Mouse (Mus musculus) limb, embryonic 14.5 days (tissue): ENCODE results near the gene Jak2. TPM values are rescaled to one million over a fixed set of nuclear protein-coding genes. Genes with fewer than 3 reads are reported as not detected.

ENCODE experiments used
- ATAC-seq: fragments of 200-750 bp; cut with Nextera tagmentation; 2 replicates; pipeline ENCODE4 v1.8.0; 2017; ENCODE audit warnings: low read depth, moderate number of reproducible peaks, moderate TSS enrichment; ENCODE audit not compliant: low FRiP score
- DNase-seq: peaks from one replicate; pipeline ENCODE4 v3.0.0-alpha.2; 2015; ENCODE audit warnings: low spot score
- H3K27ac ChIP-seq: fragments of 300-500 bp; sonication (generic); replicated peaks from 2 replicates; pipeline ENCODE4 v1.5.1; 2014; ENCODE audit warnings: low read depth, mild to moderate bottlenecking, low read length, moderate library complexity, mixed read lengths
- H3K27me3 ChIP-seq: fragments of 300-500 bp; sonication (generic); 2 replicates; pipeline ENCODE4 v1.6.1; 2014; ENCODE audit warnings: low read length, mixed read lengths; ENCODE audit not compliant: control insufficient read depth, insufficient read depth
- H3K36me3 ChIP-seq: fragments of 300-500 bp; sonication (generic); 2 replicates; pipeline ENCODE4 v1.6.1; 2014; ENCODE audit warnings: mild to moderate bottlenecking, low read length, moderate library complexity, mixed read lengths; ENCODE audit not compliant: control insufficient read depth, insufficient read depth
- H3K4me1 ChIP-seq: fragments of 300-500 bp; sonication (generic); 2 replicates; pipeline ENCODE4 v1.6.1; 2014; ENCODE audit warnings: antibody characterized with exemption, low read length, mixed read lengths; ENCODE audit not compliant: control insufficient read depth, insufficient read depth
- H3K4me2 ChIP-seq: fragments of 300-500 bp; sonication (generic); replicated peaks from 2 replicates; pipeline ENCODE4 v1.6.1; 2014; ENCODE audit warnings: low read depth, mild to moderate bottlenecking, low read length, moderate library complexity; ENCODE audit not compliant: severe bottlenecking
- H3K4me3 ChIP-seq: fragments of 300-500 bp; sonication (generic); replicated peaks from 2 replicates; pipeline ENCODE4 v1.5.1; 2014; ENCODE audit warnings: low read length
- H3K9ac ChIP-seq: fragments of 300-500 bp; sonication (generic); 2 replicates; pipeline ENCODE4 v1.6.1; 2014; ENCODE audit warnings: mild to moderate bottlenecking, low read depth, low read length, moderate library complexity; ENCODE audit not compliant: severe bottlenecking
- H3K9me3 ChIP-seq: fragments of 300-500 bp; sonication (generic); 2 replicates; pipeline ENCODE4 v1.6.1; 2016; ENCODE audit warnings: low read length; ENCODE audit not compliant: control insufficient read depth
- POLR2A ChIP-seq: fragments of 200-500 bp; IDR thresholded peaks from 2 replicates; pipeline ENCODE4 v1.8.0; 2012; ENCODE audit warnings: inconsistent platforms, mild to moderate bottlenecking, moderate library complexity, borderline replicate concordance; ENCODE audit not compliant: insufficient read depth, insufficient read length; ENCODE audit errors: extremely low read depth
- WGBS: fragments of 180-500 bp; shearing (Covaris S2); extraction: QIAGEN DNeasy Blood & Tissue Kit; methylation state at CpG from one replicate; pipeline ENCODE4 v1.1.7; 2014; 5-methylcytosine and 5-hydroxymethylcytosine counted together
- polyA plus RNA-seq, 2 experiments: library from polyadenylated mRNA; depleted of rRNA in 1 of 2; stranded (reverse) in 1 of 2; unstranded in 1 of 2; fragments of >200 nt; fragmentation: Nextera tagmentation in 1 of 2; extraction: Ambion mirVana in 1 of 2; gene quantifications; 2 replicates each; pipeline versions ENCODE4 v1.2.1 to v1.2.3; 2012 to 2014

The Jak2 gene
- polyA plus RNA-seq, 2 experiments, result 15.2 to 15.7 TPM

GRCm38 (mm10) chr19:29341029-29341428 is 89.4 kb downstream of the Jak2 start:
- H3K4me2 ChIP-seq, result no peak overlapping the region
- H3K4me3 ChIP-seq, result no peak overlapping the region
- H3K27me3 ChIP-seq, result no peaks in the 10 kb centered on the region
- no peak for ATAC-seq
- 84% methylated on average over 4 of the region's 4 CpGs for WGBS
- DNase-seq, result no peak
- no peaks in the 10 kb centered on the region for H3K36me3 ChIP-seq
- no peak for TF ChIP-seq POLR2A
- H3K9ac ChIP-seq, result no peak overlapping the region
- no peaks in the 10 kb centered on the region for H3K9me3 ChIP-seq
- no peaks in the 10 kb centered on the region for H3K4me1 ChIP-seq
- H3K27ac ChIP-seq, result no peak overlapping the region

- Histone ChIP-seq H3K36me3 (no peaks in the 10 kb centered on the region), H3K4me1 (no peaks in the 10 kb centered on the region), H3K9ac (no peak overlapping the region), H3K4me3 (no peak overlapping the region), H3K9me3 (no peaks in the 10 kb centered on the region), H3K27me3 (no peaks in the 10 kb centered on the region), H3K4me2 (no peak overlapping the region), H3K27ac (no peak overlapping the region)
- TF ChIP-seq POLR2A, result no peak
- DNase-seq (no peak), ATAC-seq (no peak)
- 71% methylated on average over 6 of the region's 6 CpGs for WGBS
Measured at GRCm38 (mm10) chr19:29342281-29342680, 90.7 kb downstream of the Jak2 start.

- DNase-seq (no peak), ATAC-seq (no peak)
- Histone ChIP-seq H3K4me3 (no peak overlapping the region), H3K27ac (no peak overlapping the region), H3K36me3 (peaks cover 2% of the 10 kb centered on the region; the same call in 1 of the 2 replicates), H3K27me3 (no peaks in the 10 kb centered on the region), H3K4me2 (no peak overlapping the region), H3K4me1 (no peaks in the 10 kb centered on the region), H3K9me3 (no peaks in the 10 kb centered on the region), H3K9ac (no peak overlapping the region)
- TF ChIP-seq POLR2A, result no peak
Measured at GRCm38 (mm10) chr19:29344868-29345267, 93.2 kb downstream of the Jak2 start.

- ATAC-seq (no peak), DNase-seq (no peak)
- H3K27ac ChIP-seq, result no peak overlapping the region
- no peaks in the 10 kb centered on the region for H3K27me3 ChIP-seq
- H3K4me3 ChIP-seq, result no peak overlapping the region
- TF ChIP-seq POLR2A, result no peak
- H3K9ac ChIP-seq, result no peak overlapping the region
- no peak overlapping the region for H3K4me2 ChIP-seq
- no peaks in the 10 kb centered on the region for H3K4me1 ChIP-seq
- H3K9me3 ChIP-seq, result no peaks in the 10 kb centered on the region
- H3K36me3 ChIP-seq, result peaks cover 5% of the 10 kb centered on the region; the same call in 1 of the 2 replicates
- WGBS, result 74% methylated on average over 6 of the region's 6 CpGs
Measured at GRCm38 (mm10) chr19:29345636-29346035, 94.0 kb downstream of the Jak2 start.

- no peaks in the 10 kb centered on the region for H3K9me3 ChIP-seq
- 59% methylated on average over 5 of the region's 5 CpGs for WGBS
- no peak overlapping the region for H3K4me3 ChIP-seq
- no peak overlapping the region for H3K9ac ChIP-seq
- no peaks in the 10 kb centered on the region for H3K27me3 ChIP-seq
- H3K27ac ChIP-seq, result no peak overlapping the region
- ATAC-seq (no peak), DNase-seq (no peak)
- H3K4me2 ChIP-seq, result no peak overlapping the region
- no peaks in the 10 kb centered on the region for H3K4me1 ChIP-seq
- peaks cover 5% of the 10 kb centered on the region; the same call in 1 of the 2 replicates for H3K36me3 ChIP-seq
- TF ChIP-seq POLR2A, result no peak
Measured at GRCm38 (mm10) chr19:29350991-29351390, 99.4 kb downstream of the Jak2 start.
